ENCODE assay signal across 19 mouse cellular contexts in the genomic region with DNA sequence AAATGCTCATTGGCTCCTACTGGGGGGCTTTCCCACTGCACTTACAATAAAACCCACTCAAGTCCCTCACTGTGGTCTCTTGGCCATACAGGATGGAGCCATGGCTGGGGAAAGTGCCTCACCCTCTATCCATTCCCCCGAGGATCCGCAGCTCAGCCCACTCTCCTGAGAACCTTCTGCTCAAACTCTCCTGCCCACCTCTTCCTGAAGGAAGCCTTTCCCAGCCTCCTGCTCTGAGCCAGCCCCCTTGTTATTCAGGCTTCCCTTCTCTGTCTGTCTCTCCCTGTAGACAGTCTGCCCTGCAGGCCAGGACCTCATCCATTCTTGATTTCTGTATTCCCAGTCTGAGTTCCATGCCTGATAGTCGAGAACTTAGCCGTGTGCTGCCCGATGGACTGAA. TPM values are rescaled to one million over a fixed set of nuclear protein-coding genes. Genes with fewer than 3 reads are reported as not detected.
DNase-seq lines count a peak whose midpoint lies in the region; ATAC-seq lines count a peak whose summit lies in the region.
"Had no signal": no experiment of that assay in that cellular context is flagged by ENCODE, and none has a peak within 500 bp of the region (broad histone marks: within the 10 kb centered on the region; RNA-seq: fewer than 3 reads in every experiment).

No protein-coding gene starts in this region.

- peak overlapping the region; percentile 22; the same call in 1 of the 2 replicates for H3K9ac ChIP-seq in hindbrain, embryonic 16.5 days (ENCODE audit: low read depth, low read length)
- no peak overlapping the region for H3K9ac ChIP-seq in hindbrain, embryonic 14.5 days
- H3K9ac ChIP-seq in lung, embryonic 16.5 days (ENCODE audit: low read length), result peak overlapping the region; percentile 36; the same call in 1 of the 2 replicates
- H3K9ac ChIP-seq in embryonic facial prominence, embryonic 12.5 days, result no peak overlapping the region
- H3K9ac ChIP-seq: forebrain, postnatal 0 days; liver, embryonic 13.5 days had no signal

- no peak overlapping the region for H3K4me2 ChIP-seq in hindbrain, embryonic 16.5 days (ENCODE audit: low read length)
- no peak overlapping the region for H3K4me2 ChIP-seq in hindbrain, embryonic 14.5 days (replicated peaks)
- H3K4me2 ChIP-seq in lung, embryonic 16.5 days (ENCODE audit: low read depth, low read length), result no peak overlapping the region
- H3K4me2 ChIP-seq in embryonic facial prominence, embryonic 12.5 days (replicated peaks), result 0 out of 2 replicates have a peak overlapping the region, but pooled peaks have one; percentile 18

- peaks cover 5% of the 10 kb centered on the region; the same call in 1 of the 2 replicates for H3K36me3 ChIP-seq in hindbrain, embryonic 16.5 days (ENCODE audit: control insufficient read depth, insufficient read depth, low read length)
- peaks cover 8% of the 10 kb centered on the region; the same call in 1 of the 2 replicates for H3K36me3 ChIP-seq in hindbrain, embryonic 14.5 days (replicated peaks; ENCODE audit: control insufficient read depth, insufficient read depth)
- peaks cover 1% of the 10 kb centered on the region; the same call in 1 of the 2 replicates for H3K36me3 ChIP-seq in lung, embryonic 16.5 days (ENCODE audit: control insufficient read depth, insufficient read depth, low read length)
- peaks cover 7% of the 10 kb centered on the region for H3K36me3 ChIP-seq in embryonic facial prominence, embryonic 12.5 days

- no peaks in the 10 kb centered on the region for H3K9me3 ChIP-seq in hindbrain, embryonic 16.5 days (ENCODE audit: control insufficient read depth, low read length)
- H3K9me3 ChIP-seq in hindbrain, embryonic 14.5 days (ENCODE audit: control insufficient read depth, low read length), result no peaks in the 10 kb centered on the region
- H3K9me3 ChIP-seq in lung, embryonic 16.5 days (ENCODE audit: control insufficient read depth, low read length), result no peaks in the 10 kb centered on the region
- H3K9me3 ChIP-seq in embryonic facial prominence, embryonic 12.5 days, result no peaks in the 10 kb centered on the region
- H3K9me3 ChIP-seq: heart, embryonic 10.5 days; liver, embryonic 13.5 days had no signal

- no peak overlapping the region for H3K27ac ChIP-seq in hindbrain, embryonic 16.5 days (ENCODE audit: low read depth, low read length)
- no peak overlapping the region for H3K27ac ChIP-seq in hindbrain, embryonic 14.5 days
- no peak overlapping the region for H3K27ac ChIP-seq in lung, embryonic 16.5 days (ENCODE audit: low read length)
- no peak overlapping the region for H3K27ac ChIP-seq in embryonic facial prominence, embryonic 12.5 days
- H3K27ac ChIP-seq: heart, embryonic 10.5 days; liver, embryonic 13.5 days had no signal

- 83% methylated on average over 5 of the region's 5 CpGs for WGBS in hindbrain, embryonic 16.5 days
- WGBS in hindbrain, embryonic 14.5 days, result 85% methylated on average over 5 of the region's 5 CpGs
- WGBS in lung, embryonic 16.5 days, result 70% methylated on average over 5 of the region's 5 CpGs
- WGBS in embryonic facial prominence, embryonic 12.5 days, result 85% methylated on average over 5 of the region's 5 CpGs

- H3K27me3 ChIP-seq in hindbrain, embryonic 16.5 days (replicated peaks; ENCODE audit: control insufficient read depth, insufficient read depth, low read length), result no peaks in the 10 kb centered on the region
- no peaks in the 10 kb centered on the region for H3K27me3 ChIP-seq in hindbrain, embryonic 14.5 days (ENCODE audit: control insufficient read depth, insufficient read depth, low read length)
- H3K27me3 ChIP-seq in lung, embryonic 16.5 days (ENCODE audit: control insufficient read depth, insufficient read depth, low read depth, low read length), result no peaks in the 10 kb centered on the region
- no peaks in the 10 kb centered on the region for H3K27me3 ChIP-seq in embryonic facial prominence, embryonic 12.5 days
- H3K27me3 ChIP-seq: liver, embryonic 13.5 days had no signal

- ATAC-seq in hindbrain, embryonic 16.5 days, result no peak
- ATAC-seq in hindbrain, embryonic 14.5 days (ENCODE audit: low FRiP score), result no peak
- no peak for ATAC-seq in lung, embryonic 16.5 days (ENCODE audit: low read depth)
- ATAC-seq in embryonic facial prominence, embryonic 12.5 days (ENCODE audit: insufficient number of reproducible peaks, insufficient read depth, low FRiP score, low TSS enrichment), result no peak
- ATAC-seq: forebrain, postnatal 0 days; inflammation-experienced regulatory T-cells, adult 6 months had no signal

- H3K4me1 ChIP-seq in hindbrain, embryonic 16.5 days (ENCODE audit: control insufficient read depth, insufficient read depth, low read depth, low read length), result peaks cover 20% of the 10 kb centered on the region
- H3K4me1 ChIP-seq in hindbrain, embryonic 14.5 days (replicated peaks; ENCODE audit: control insufficient read depth, insufficient read depth, low read length), result peaks cover 25% of the 10 kb centered on the region
- peaks cover 23% of the 10 kb centered on the region for H3K4me1 ChIP-seq in lung, embryonic 16.5 days (replicated peaks; ENCODE audit: control insufficient read depth, insufficient read depth, low read length)
- peaks cover 35% of the 10 kb centered on the region for H3K4me1 ChIP-seq in embryonic facial prominence, embryonic 12.5 days

- no peak overlapping the region for H3K4me3 ChIP-seq in hindbrain, embryonic 16.5 days (ENCODE audit: low read length)
- H3K4me3 ChIP-seq in hindbrain, embryonic 14.5 days (replicated peaks; ENCODE audit: low read length), result no peak overlapping the region
- H3K4me3 ChIP-seq in lung, embryonic 16.5 days (ENCODE audit: low read length), result no peak overlapping the region
- no peak overlapping the region for H3K4me3 ChIP-seq in embryonic facial prominence, embryonic 12.5 days
- H3K4me3 ChIP-seq: liver, embryonic 13.5 days had no signal

- intact Hi-C loops in gastrocnemius, postnatal 36 days (cut with DNase I), result no loop called here

- DNase-seq in hindbrain, embryonic 14.5 days (ENCODE audit: low spot score), result no peak
- DNase-seq in lung, postnatal 25 days (ENCODE audit: low spot score), result no peak
- peak; percentile 63 for DNase-seq in brain, adult 2 months (ENCODE audit: low read depth, low spot score)
- DNase-seq in gastrocnemius, postnatal 36 days, result no peak
- DNase-seq: forebrain, postnatal 0 days; gastrocnemius, postnatal 25 days; kidney, adult 9 months; liver, embryonic 13.5 days; lung, postnatal 14 days; thymus, adult 2 months had no signal

RNA-seq across cellular contexts. Expression of a gene that starts 2.3 kb away (rescaled TPM):
- 13.0 and 14.4 TPM in 2 replicates for polyA plus RNA-seq in hindbrain, embryonic 16.5 days (2015; fragmentation: Nextera tagmentation; extraction: Ambion mirVana)
- polyA plus RNA-seq in hindbrain, embryonic 14.5 days (2014; fragmentation: Nextera tagmentation; extraction: Ambion mirVana), result 13.2 and 14.8 TPM in 2 replicates
- 15.1 and 17.5 TPM in 2 replicates for polyA plus RNA-seq in lung, embryonic 16.5 days (2015; fragmentation: Nextera tagmentation; extraction: Ambion mirVana)
- polyA plus RNA-seq in embryonic facial prominence, embryonic 12.5 days (2016; fragmentation: Nextera tagmentation; extraction: Ambion mirVana), result 29.0 and 29.5 TPM in 2 replicates
- total RNA-seq in gastrocnemius, postnatal 36 days (2021), result 1 to 10 TPM; 3.2 to 4.5 TPM

RNA-seq across cellular contexts. Expression of a gene that starts 21.2 kb away (rescaled TPM):
- polyA plus RNA-seq in hindbrain, embryonic 16.5 days (2015; fragmentation: Nextera tagmentation; extraction: Ambion mirVana), result 3.5 and 4.4 TPM in 2 replicates
- polyA plus RNA-seq in hindbrain, embryonic 14.5 days (2014; fragmentation: Nextera tagmentation; extraction: Ambion mirVana), result 3.1 and 4.2 TPM in 2 replicates
- polyA plus RNA-seq in lung, embryonic 16.5 days (2015; fragmentation: Nextera tagmentation; extraction: Ambion mirVana), result 20.2 and 21.4 TPM in 2 replicates
- polyA plus RNA-seq in embryonic facial prominence, embryonic 12.5 days (2016; fragmentation: Nextera tagmentation; extraction: Ambion mirVana), result 33.3 and 37.5 TPM in 2 replicates
- total RNA-seq in gastrocnemius, postnatal 36 days (2021), result under 1 TPM in 1 of 2 experiments, not detected in 1; 0.26 TPM

RNA-seq across cellular contexts. Expression of a gene that starts 21.4 kb away (rescaled TPM):
- 141 and 157 TPM in 2 replicates for polyA plus RNA-seq in hindbrain, embryonic 16.5 days (2015; fragmentation: Nextera tagmentation; extraction: Ambion mirVana)
- polyA plus RNA-seq in hindbrain, embryonic 14.5 days (2014; fragmentation: Nextera tagmentation; extraction: Ambion mirVana), result 118 and 140 TPM in 2 replicates
- polyA plus RNA-seq in lung, embryonic 16.5 days (2015; fragmentation: Nextera tagmentation; extraction: Ambion mirVana), result 137 and 140 TPM in 2 replicates
- 139 and 142 TPM in 2 replicates for polyA plus RNA-seq in embryonic facial prominence, embryonic 12.5 days (2016; fragmentation: Nextera tagmentation; extraction: Ambion mirVana)
- total RNA-seq in gastrocnemius, postnatal 36 days (2021), result 10 to 100 TPM; 45.0 to 50.1 TPM

RNA-seq across cellular contexts. Expression of a gene that starts 29.3 kb away (rescaled TPM):
- polyA plus RNA-seq in hindbrain, embryonic 16.5 days (2015; fragmentation: Nextera tagmentation; extraction: Ambion mirVana), result 0.27 and 0.35 TPM in 2 replicates
- 0.27 TPM in 1 of 2 replicates, not detected in the other for polyA plus RNA-seq in hindbrain, embryonic 14.5 days (2014; fragmentation: Nextera tagmentation; extraction: Ambion mirVana)
- polyA plus RNA-seq in lung, embryonic 16.5 days (2015; fragmentation: Nextera tagmentation; extraction: Ambion mirVana), result 0.82 and 0.95 TPM in 2 replicates
- 0.52 and 0.95 TPM in 2 replicates for polyA plus RNA-seq in embryonic facial prominence, embryonic 12.5 days (2016; fragmentation: Nextera tagmentation; extraction: Ambion mirVana)
- not detected for total RNA-seq in gastrocnemius, postnatal 36 days (2021)
- total RNA-seq: adrenal gland, adult 18-20 months; common myeloid progenitor, adult 5-6 weeks; forebrain, postnatal 0 days; gastrocnemius, postnatal 25 days; hematopoietic stem cell, adult 5-6 weeks; left cerebral cortex, postnatal 25 days had no signal
- polyA plus RNA-seq: forebrain, postnatal 0 days; heart, embryonic 10.5 days; inflammation-experienced regulatory T-cells, adult 6 months; liver, embryonic 13.5 days; thymus, adult 2 months had no signal

RNA-seq across cellular contexts. Expression of a gene that starts 45.4 kb away (rescaled TPM):
- 153 and 171 TPM in 2 replicates for polyA plus RNA-seq in hindbrain, embryonic 16.5 days (2015; fragmentation: Nextera tagmentation; extraction: Ambion mirVana)
- 132 and 139 TPM in 2 replicates for polyA plus RNA-seq in hindbrain, embryonic 14.5 days (2014; fragmentation: Nextera tagmentation; extraction: Ambion mirVana)
- polyA plus RNA-seq in lung, embryonic 16.5 days (2015; fragmentation: Nextera tagmentation; extraction: Ambion mirVana), result 155 and 167 TPM in 2 replicates
- 222 and 225 TPM in 2 replicates for polyA plus RNA-seq in embryonic facial prominence, embryonic 12.5 days (2016; fragmentation: Nextera tagmentation; extraction: Ambion mirVana)
- 10 to 100 TPM; 31.3 to 31.4 TPM for total RNA-seq in gastrocnemius, postnatal 36 days (2021)

Comparison
In these comparisons a context has a peak if more than half of its experiments do, and no peak if none do; other contexts are left out.
1. H3K9ac ChIP-seq: peak in hindbrain, embryonic 16.5 days (single experiment) and lung, embryonic 16.5 days (single experiment); none in hindbrain, embryonic 14.5 days (single experiment) and embryonic facial prominence, embryonic 12.5 days (single experiment).